Mouse (Mus musculus) kidney, adult 2 months (tissue): ENCODE measurements around the gene Plekhm3.

Experiments
- CTCF ChIP-seq: fragments of 200-500 bp; conservative IDR thresholded peaks from 2 replicates; pipeline ENCODE4 v1.5.1; 2011; ENCODE audit warnings: low read depth, mild to moderate bottlenecking, control low read depth, low read length, moderate library complexity, mixed read lengths; ENCODE audit not compliant: insufficient read depth, insufficient read length
- POLR2A ChIP-seq: fragments of 200-500 bp; IDR thresholded peaks from one replicate; pipeline ENCODE4 v1.6.1; 2011; ENCODE audit warnings: low read depth, low read length, control low read depth

- no peak for TF ChIP-seq CTCF
- no peak for TF ChIP-seq POLR2A
Measured at GRCm38 (mm10) chr1:64886718-64887117, 69.9 kb downstream of the Plekhm3 start.
